Mouse (Mus musculus): ENCODE measurements around the gene Hist1h2bb. TPM values are rescaled to one million over a fixed set of nuclear protein-coding genes. Genes with fewer than 3 reads are reported as not detected.
"Not testable (repeated sequence)": the region's sequence is repeated elsewhere in the genome, so short reads cannot be mapped to it uniquely, and the experiment has no call there.

Hist1h2bb gene
- total RNA-seq, 4 experiments from 2014 or later: 14.1 to 21.7 (median 16.7) TPM

- no peak for DNase-seq (ENCODE audit: low spot score in 2 of 2)
Observed at GRCm38 (mm10) chr13:23747892-23748288, 1.4 kb downstream of the Hist1h2bb start.

DNA sequence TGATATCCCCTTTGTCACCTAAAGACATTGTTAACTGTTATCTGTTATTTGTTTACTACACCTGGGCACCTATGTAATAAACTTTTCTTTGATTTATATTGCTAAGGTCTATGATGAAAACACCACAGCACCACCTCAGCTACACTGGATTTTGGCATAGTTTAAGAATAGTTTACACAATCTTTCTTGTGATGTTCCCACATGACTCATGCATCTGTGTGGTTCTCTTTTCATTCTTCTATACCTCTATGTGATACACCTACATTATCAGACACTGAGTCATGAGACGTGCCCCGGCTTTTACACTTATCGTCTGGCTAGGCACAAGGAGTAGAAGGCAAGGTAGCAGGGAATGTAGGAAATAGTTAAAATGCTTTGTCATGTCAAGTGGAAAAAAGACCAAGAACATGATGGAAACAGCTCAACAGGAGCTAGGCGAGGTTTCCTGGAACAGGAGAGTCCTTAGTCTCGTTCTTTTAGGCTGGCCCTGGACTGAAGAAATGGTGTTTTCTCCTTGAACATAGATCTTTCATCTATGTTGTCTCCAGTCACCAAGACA lies 3.1 kb downstream of the Hist1h2bb start:
- no peak for DNase-seq (ENCODE audit: low spot score in 2 of 2)

GRCm38 (mm10) chr13:23750839-23751477 lies 4.4 kb downstream of the Hist1h2bb start, which contains the start of gene Hist1h2ab:
Hist1h2ab (plus strand) TSS chr13:23751126.
- DNase-seq (ENCODE audit: low spot score in 2 of 2): not testable (repeated sequence)

GRCm38 (mm10) chr13:23751478-23751956 lies 5.0 kb downstream of the Hist1h2bb start:
- DNase-seq (ENCODE audit: low spot score in 2 of 2): no peak

- peak; percentile 87 to 94 for DNase-seq (ENCODE audit: low spot score in 2 of 2)
Observed at GRCm38 (mm10) chr13:23752067-23752741, 5.7 kb downstream of the Hist1h2bb start, which contains the start of gene Hist1h3b. Hist1h3b (plus strand) TSS chr13:23752267.

- DNase-seq (ENCODE audit: low spot score in 2 of 2): no peak
Observed at GRCm38 (mm10) chr13:23752742-23753172, 6.2 kb downstream of the Hist1h2bb start.

GRCm38 (mm10) chr13:23753314-23754078 lies 7.0 kb downstream of the Hist1h2bb start:
- no peak for DNase-seq (ENCODE audit: low spot score in 2 of 2)

GRCm38 (mm10) chr13:23755000-23755399 lies 8.5 kb downstream of the Hist1h2bb start:
- DNase-seq (ENCODE audit: low spot score in 2 of 2): no peak

DNA sequence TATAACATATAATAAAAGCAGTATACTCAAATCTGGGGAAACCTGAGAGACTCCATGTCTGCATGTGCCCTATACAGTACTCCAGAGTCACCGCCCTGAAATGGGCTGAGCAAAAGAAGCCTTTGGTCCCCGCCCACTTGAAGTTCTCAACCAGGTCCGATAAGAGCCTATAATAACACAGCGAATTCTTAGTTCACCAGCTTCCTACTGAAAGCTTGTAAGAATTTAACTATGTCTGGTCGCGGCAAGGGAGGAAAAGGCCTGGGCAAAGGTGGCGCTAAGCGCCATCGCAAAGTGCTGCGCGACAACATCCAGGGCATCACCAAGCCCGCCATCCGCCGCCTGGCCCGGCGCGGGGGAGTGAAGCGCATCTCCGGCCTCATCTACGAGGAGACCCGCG lies 10.3 kb downstream of the Hist1h2bb start, which contains the start of gene Hist1h4b:
TSS of gene Hist1h4b (plus strand) at position 224 of the 400 bp plus-strand sequence.
- peak; percentile 90 for DNase-seq (ENCODE audit: low spot score in 2 of 2)

DNA sequence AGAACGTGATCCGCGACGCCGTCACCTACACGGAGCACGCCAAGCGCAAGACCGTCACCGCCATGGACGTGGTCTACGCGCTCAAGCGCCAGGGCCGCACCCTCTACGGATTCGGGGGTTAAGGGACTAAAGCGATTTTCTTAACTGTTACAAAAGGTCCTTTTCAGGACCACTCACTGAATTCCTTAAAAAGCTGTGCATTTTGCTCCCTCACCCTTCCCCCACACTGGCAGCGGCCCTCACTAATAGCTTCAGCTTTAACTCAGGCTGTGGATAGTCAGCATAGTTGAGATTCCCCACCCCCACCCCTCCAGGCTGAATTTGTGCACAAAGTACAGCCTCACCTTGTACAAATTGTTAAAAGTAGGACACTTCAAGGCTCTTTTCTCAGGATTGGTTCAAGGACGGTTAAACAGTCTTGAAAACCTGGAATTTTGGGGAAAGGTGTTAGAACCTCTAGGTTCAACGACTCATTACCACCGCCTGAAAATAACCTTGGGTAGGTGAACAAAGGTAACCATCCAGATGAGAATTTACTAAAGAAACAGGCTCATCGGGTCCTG lies 10.8 kb downstream of the Hist1h2bb start:
- DNase-seq (ENCODE audit: low spot score in 2 of 2): no peak

DNA sequence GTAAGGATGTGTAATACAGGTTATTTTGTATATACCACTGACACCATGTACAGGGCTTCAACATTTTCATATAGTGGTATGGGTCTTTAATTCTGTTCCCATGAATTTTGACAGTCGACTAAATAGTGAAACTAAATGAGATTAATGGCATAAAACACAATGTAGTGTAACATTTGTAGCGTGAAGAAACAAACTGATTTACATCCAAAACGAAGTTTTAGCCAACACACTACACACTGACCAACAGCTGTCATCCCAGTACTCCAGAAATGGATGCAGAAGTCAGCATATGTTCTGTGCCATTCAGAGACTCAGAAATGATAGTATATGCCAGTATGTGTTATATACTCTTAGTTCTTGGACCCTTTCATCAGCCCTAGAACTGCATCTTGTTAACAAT lies 11.4 kb downstream of the Hist1h2bb start:
- no peak for DNase-seq (ENCODE audit: low spot score in 2 of 2)

DNA sequence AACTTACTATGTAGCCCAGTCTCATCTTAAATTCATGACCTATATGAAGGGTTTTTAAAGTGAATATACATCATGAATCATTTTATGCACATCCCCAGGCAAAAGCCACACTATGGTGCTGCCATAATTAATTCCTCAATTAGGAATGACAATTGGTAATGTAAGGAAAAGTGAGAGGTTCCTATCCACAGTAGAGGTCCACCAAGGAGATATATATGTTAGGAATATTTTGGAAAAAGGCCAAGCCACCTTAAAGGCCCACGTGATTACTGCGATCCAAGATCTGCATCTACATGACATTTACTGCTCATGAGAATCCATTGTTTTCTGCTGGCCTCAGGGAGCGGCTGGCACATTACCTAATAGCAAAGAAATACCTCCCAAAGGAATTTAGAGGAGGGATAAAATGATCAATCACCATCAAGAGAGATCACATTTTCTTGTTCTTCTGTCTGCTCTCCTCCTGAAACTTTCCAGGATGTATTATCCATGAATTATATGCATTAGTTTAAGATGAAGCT lies 12.8 kb downstream of the Hist1h2bb start:
- DNase-seq (ENCODE audit: low spot score in 2 of 2): no peak

GRCm38 (mm10) chr13:23759916-23760239 lies 13.3 kb downstream of the Hist1h2bb start:
- no peak for DNase-seq (ENCODE audit: low spot score in 2 of 2)

GRCm38 (mm10) chr13:23760240-23760971 lies 13.9 kb downstream of the Hist1h2bb start:
- no peak for DNase-seq (ENCODE audit: low spot score in 2 of 2)

DNA sequence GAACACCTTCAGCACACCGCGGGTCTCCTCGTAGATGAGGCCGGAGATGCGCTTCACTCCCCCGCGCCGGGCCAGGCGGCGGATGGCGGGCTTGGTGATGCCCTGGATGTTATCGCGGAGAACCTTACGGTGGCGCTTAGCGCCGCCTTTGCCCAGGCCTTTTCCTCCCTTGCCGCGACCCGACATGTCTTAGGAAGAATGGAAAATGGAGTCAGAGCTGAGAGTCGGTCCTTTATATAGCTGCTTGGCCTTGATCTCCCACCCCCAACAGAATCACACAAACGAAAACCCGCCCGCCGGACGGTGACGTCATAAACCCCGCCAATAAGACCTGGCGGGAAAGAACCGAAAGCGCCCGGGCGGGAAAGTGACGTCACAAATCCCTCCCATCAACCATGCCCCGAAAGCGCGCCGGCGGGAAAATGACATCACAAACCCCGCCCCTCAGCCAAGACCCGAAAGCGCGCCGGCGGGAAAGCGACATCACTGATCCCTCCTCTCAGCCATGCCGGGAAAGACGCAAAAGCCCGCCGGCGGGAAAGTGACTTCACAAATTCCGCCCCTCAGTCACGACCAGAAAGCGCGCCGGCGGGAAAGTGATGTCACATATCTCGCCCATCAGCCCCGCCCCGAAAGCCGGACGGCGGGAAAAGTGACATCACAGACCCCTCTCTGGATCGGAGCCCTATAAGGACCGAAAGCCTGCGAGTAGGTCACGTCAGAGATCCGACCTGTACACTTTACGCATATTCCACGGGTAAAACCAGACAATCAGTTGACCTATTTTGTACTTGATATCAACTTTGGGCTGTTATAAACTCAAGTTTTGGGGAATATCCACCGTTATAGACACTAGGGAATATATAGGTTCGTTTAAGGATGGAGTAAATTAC lies 14.7 kb downstream of the Hist1h2bb start, which contains the start of gene Hist1h4a:
TSS of gene Hist1h4a (minus strand) at position 259 of the 893 bp plus-strand sequence.
- DNase-seq (ENCODE audit: low spot score in 2 of 2): peak; percentile 98

- peak; percentile 61 to 63 for DNase-seq (ENCODE audit: low spot score in 2 of 2)
Observed at GRCm38 (mm10) chr13:23761871-23762821, 15.6 kb downstream of the Hist1h2bb start, which contains the start of gene Hist1h3a. Hist1h3a (minus strand) TSS chr13:23762386.

DNA sequence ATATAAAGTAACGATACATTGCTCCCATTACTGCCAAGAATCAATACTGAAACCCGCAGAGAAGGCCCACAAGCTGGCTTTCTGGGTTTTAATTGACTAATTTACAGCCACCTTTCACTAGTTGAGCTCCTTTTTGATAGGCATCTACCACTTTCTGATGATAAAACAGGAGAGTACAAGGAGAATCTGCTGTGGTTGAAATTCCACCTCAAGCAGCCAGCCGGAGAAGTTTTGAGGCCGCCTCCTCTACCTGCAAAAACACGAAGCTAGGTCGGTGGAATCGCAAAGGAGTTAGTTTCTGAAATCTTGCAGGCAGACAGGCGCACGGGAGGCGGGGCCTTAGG lies 16.7 kb downstream of the Hist1h2bb start:
- no peak for DNase-seq (ENCODE audit: low spot score in 2 of 2)

All from layer of hippocampus, adult 8-10 months (tissue).